Mouse (Mus musculus) forebrain, embryonic 11.5 days (tissue): ENCODE data around the gene Foxk1. TPM values are rescaled to one million over a fixed set of nuclear protein-coding genes. Genes with fewer than 3 reads are reported as not detected.

Experiments used
- ATAC-seq: fragments of 200-750 bp; cut with Nextera tagmentation; replicated peaks from 2 replicates; pipeline ENCODE4 v1.8.0; 2017; ENCODE audit warnings: moderate TSS enrichment; ENCODE audit not compliant: low FRiP score
- DNase-seq: peaks from one replicate; pipeline ENCODE4 v3.0.0-alpha.2; 2017; ENCODE audit warnings: low spot score
- H3K27ac ChIP-seq: fragments of 300-500 bp; sonication (generic); 2 replicates; pipeline ENCODE4 v1.5.1; 2014; ENCODE audit warnings: low read depth, low read length
- H3K27me3 ChIP-seq: fragments of 300-500 bp; sonication (generic); 2 replicates; pipeline ENCODE4 v1.6.1; 2014; ENCODE audit warnings: mild to moderate bottlenecking, low read length, mixed read lengths; ENCODE audit not compliant: control insufficient read depth, insufficient read depth
- H3K36me3 ChIP-seq: fragments of 300-500 bp; sonication (generic); 2 replicates; pipeline ENCODE4 v1.6.1; 2014; ENCODE audit warnings: mild to moderate bottlenecking, low read length, moderate library complexity, mixed read lengths; ENCODE audit not compliant: control insufficient read depth, insufficient read depth
- H3K4me1 ChIP-seq: fragments of 300-500 bp; sonication (generic); replicated peaks from 2 replicates; pipeline ENCODE4 v1.6.1; 2014; ENCODE audit warnings: low read length, mixed read lengths; ENCODE audit not compliant: control insufficient read depth, insufficient read depth
- H3K4me2 ChIP-seq: fragments of 300-500 bp; sonication (generic); 2 replicates; pipeline ENCODE4 v1.6.1; 2014; ENCODE audit warnings: low read depth, mild to moderate bottlenecking, low read length, moderate library complexity, mixed read lengths; ENCODE audit not compliant: severe bottlenecking
- H3K4me3 ChIP-seq: fragments of 300-500 bp; sonication (generic); 2 replicates; pipeline ENCODE4 v1.5.1; 2014; ENCODE audit warnings: low read depth, low read length
- H3K9ac ChIP-seq: fragments of 300-500 bp; sonication (generic); 2 replicates; pipeline ENCODE4 v1.6.1; 2014; ENCODE audit warnings: low read length
- H3K9me3 ChIP-seq: fragments of 300-500 bp; sonication (generic); 2 replicates; pipeline ENCODE4 v1.6.1; 2016; ENCODE audit warnings: low read length, mixed read lengths; ENCODE audit not compliant: control insufficient read depth
- WGBS: fragments of 180-500 bp; shearing (Covaris S2); extraction: QIAGEN DNeasy Blood & Tissue Kit; methylation state at CpG from one replicate; pipeline ENCODE4 v1.1.7; 2014; 5-methylcytosine and 5-hydroxymethylcytosine counted together
- polyA plus RNA-seq: library from polyadenylated mRNA; unstranded; fragments of >200 nt; fragmentation: Nextera tagmentation; extraction: Ambion mirVana; gene quantifications from 2 replicates; pipeline ENCODE4 v1.2.1, GENCODE M21; 2014

Foxk1 gene
- polyA plus RNA-seq, 1 experiment from 2014 or later = 5.0 TPM

DNA sequence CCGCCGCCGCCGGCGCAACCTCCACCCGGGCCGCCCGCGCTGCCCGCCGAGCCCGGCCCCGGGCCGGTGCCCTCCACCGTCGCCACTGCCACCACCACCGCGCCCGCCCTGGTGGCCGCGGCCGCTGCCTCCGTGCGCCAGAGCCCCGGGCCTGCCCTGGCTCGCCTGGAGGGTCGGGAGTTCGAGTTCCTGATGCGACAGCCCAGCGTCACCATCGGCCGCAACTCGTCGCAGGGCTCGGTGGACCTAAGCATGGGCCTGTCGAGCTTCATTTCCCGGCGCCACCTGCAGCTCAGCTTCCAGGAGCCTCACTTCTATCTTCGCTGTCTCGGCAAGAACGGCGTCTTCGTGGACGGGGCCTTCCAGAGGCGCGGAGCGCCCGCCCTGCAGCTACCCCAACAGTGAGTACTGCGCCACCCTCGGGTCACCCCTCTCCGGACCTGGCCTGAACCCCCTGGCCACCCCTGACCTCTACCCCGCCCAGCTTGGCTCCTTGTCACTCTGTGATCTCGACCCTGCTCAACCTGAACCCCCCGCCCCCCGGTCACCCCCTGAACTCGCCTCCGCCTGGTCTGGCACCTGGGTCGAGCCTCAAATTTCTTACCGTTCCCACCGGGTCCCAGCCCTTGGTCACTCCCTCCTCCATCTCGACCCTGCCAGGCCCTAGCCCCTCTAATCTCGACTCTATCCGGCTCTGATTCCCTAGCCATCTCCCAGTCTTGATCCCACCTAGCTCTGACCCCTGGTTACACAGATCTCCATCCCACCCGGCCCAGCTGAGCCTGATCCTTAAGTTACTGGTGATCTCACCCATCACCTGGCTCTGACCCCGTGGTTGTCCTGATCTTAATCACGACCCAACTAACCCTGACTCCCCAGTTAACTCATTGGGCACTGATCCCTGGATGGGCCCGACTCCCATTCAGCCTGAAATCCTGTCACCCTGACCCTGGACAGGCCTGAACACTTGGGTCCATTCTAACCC is 636 bp downstream of the Foxk1 start:
- Histone ChIP-seq H3K9ac (peak overlapping the region; percentile 92), H3K4me2 (peak overlapping the region; percentile 88), H3K36me3 (no peaks in the 10 kb centered on the region), H3K9me3 (no peaks in the 10 kb centered on the region), H3K27ac (peak overlapping the region; percentile 64), H3K4me1 (peaks cover 18% of the 10 kb centered on the region), H3K4me3 (peak overlapping the region; percentile 97), H3K27me3 (no peaks in the 10 kb centered on the region)
- DNase-seq = no peak
- ATAC-seq = peak; percentile 53
- under 1% methylated on average over 56 of the region's 67 CpGs for WGBS

DNA sequence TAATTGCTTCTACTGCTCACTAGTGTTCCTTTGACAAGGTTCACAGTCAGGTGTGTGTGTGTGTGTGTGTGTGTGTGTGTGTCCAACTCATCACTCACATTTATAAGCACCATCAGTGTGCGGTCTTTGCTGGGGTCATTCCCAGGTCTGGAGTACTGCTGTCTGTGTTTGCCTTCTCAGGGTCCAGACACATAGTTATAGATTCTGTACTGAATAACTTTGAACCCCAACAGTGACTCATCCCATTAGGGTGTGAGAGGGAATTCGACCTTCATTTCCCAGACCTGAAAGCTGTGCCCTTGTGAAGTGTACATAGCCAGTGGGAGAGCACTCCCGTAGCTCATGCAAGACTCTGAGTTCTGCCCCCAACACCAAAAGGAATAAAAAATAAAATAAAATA is 2.4 kb downstream of the Foxk1 start:
- Histone ChIP-seq H3K4me1 (peaks cover 18% of the 10 kb centered on the region), H3K4me3 (peak overlapping the region; percentile 1; the same call in 1 of the 2 replicates), H3K27me3 (no peaks in the 10 kb centered on the region), H3K9ac (no peak overlapping the region), H3K36me3 (no peaks in the 10 kb centered on the region), H3K4me2 (0 out of 2 replicates have a peak overlapping the region, but pooled peaks have one; percentile 88), H3K9me3 (no peaks in the 10 kb centered on the region), H3K27ac (no peak overlapping the region)
- WGBS = 81% methylated on average over 3 of the region's 3 CpGs
- DNase-seq = no peak
- no peak for ATAC-seq

DNA sequence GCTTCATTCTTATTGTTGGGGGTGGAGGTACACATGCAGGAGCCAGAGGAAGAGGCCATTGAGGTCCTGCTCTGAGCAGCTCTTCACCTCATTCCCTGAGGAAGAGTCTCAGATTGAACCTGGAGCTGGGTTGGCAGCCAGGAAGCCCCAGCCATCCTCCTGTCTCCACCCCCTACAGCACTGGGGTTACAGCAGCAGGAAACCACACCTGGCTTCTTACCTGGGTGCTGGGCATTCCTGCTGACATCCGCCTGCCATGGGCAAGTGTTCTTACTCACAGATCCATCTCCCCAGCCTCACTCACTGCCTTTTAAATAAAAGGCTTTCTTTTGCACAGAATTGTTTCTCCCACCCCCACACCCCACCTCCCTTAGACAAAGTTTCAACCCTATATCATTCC is 3.0 kb downstream of the Foxk1 start:
- no peak for DNase-seq
- Histone ChIP-seq H3K27ac (no peak overlapping the region), H3K4me3 (no peak overlapping the region), H3K9ac (no peak overlapping the region; the same call in 1 of the 2 replicates), H3K36me3 (no peaks in the 10 kb centered on the region), H3K27me3 (no peaks in the 10 kb centered on the region), H3K9me3 (no peaks in the 10 kb centered on the region), H3K4me2 (no peak overlapping the region), H3K4me1 (peaks cover 18% of the 10 kb centered on the region)
- ATAC-seq = no peak
- WGBS = 75% methylated on average over 1 of the region's 1 CpGs

DNA sequence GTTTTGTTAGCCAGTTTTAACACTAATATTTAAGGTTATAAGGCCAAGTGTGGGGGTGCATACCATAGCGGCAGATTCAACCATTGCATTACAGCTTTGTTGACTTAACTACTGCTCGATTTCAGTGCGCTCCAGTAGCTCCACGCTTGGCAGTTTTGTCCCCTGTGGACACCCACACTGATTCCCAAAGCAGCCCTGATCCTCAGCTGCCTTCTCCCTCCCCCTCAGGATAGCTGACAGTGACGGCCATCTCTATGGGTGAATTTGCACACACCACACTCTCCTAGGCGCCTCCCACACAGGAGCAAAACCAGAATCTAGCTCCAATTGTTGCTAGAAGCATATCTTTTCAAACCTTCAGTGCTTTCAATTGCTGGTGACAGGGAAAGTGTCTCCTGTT is 4.1 kb downstream of the Foxk1 start:
- Histone ChIP-seq H3K4me3 (no peak overlapping the region), H3K27me3 (no peaks in the 10 kb centered on the region), H3K9me3 (no peaks in the 10 kb centered on the region), H3K36me3 (no peaks in the 10 kb centered on the region), H3K4me2 (no peak overlapping the region), H3K4me1 (peaks cover 23% of the 10 kb centered on the region), H3K27ac (no peak overlapping the region), H3K9ac (no peak overlapping the region)
- DNase-seq (no peak), ATAC-seq (no peak)
- WGBS = 77% methylated on average over 6 of the region's 6 CpGs

DNA sequence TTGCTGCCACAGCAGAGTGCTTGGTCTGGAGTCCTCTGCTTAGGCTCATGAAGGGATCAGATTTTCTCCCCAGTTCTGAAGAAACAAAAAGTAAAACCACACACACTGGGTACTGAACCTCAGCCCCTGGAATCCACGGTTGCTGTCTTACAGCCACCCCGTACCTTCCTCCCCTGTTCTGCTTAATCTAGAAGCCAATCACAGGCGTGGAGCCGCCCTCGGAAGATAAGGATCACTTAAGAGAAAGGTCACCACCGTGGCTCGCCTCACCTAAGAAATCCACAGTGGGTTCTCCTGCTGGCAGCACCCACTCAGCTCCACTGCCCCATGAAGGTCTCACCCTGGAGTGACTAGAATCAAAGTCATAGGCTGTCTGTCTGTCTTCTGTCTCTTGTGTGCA is 5.1 kb downstream of the Foxk1 start:
- Histone ChIP-seq H3K36me3 (no peaks in the 10 kb centered on the region), H3K27me3 (no peaks in the 10 kb centered on the region), H3K9me3 (no peaks in the 10 kb centered on the region), H3K4me3 (no peak overlapping the region), H3K4me2 (no peak overlapping the region), H3K4me1 (peaks cover 20% of the 10 kb centered on the region), H3K27ac (no peak overlapping the region), H3K9ac (no peak overlapping the region)
- no peak for DNase-seq
- 90% methylated on average over 7 of the region's 7 CpGs for WGBS
- ATAC-seq = no peak

DNA sequence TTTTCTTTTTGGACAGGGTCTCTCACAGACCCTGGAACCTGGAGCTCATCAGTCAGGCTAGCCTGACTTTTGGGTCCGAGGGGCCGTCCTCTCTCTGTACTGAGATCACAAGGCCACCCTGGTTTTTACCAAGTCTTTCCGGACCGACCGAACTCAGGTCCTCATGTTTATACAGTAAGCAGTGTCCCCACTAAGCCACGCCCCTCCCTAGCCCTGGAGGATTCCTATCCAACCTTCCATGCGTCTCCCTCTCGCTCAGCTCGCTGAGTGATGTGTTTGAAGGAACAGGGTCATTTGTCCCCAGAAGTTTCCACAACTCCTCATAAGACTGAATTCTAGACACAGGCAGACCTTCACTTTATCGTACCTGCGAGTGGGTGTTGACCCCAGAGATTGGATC is 5.6 kb downstream of the Foxk1 start:
- Histone ChIP-seq H3K4me2 (no peak overlapping the region), H3K9me3 (no peaks in the 10 kb centered on the region), H3K27me3 (no peaks in the 10 kb centered on the region), H3K9ac (no peak overlapping the region), H3K27ac (no peak overlapping the region), H3K4me1 (peaks cover 20% of the 10 kb centered on the region), H3K36me3 (no peaks in the 10 kb centered on the region), H3K4me3 (no peak overlapping the region)
- no peak for DNase-seq
- 88% methylated on average over 11 of the region's 11 CpGs for WGBS
- ATAC-seq = no peak

DNA sequence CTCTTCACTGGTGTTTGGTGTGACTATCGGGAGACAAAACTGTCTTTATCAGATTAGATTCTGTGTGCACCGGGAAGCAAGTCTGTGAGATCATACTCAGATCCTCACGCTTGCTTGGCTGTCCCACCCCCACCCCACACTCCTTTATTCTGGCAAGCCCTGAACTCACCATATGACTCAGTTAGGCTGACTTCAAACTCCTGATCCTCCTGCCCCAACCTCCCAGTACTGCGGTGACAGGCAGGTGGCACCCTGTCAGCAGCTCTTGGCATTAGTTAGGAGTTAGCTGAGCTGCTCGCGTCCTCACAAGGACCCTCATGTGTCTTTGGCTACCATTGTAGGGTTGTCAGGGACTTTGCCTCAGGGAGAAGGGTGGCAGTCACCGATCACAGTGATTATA is 6.1 kb downstream of the Foxk1 start:
- DNase-seq (no peak), ATAC-seq (no peak)
- Histone ChIP-seq H3K9me3 (no peaks in the 10 kb centered on the region), H3K27me3 (no peaks in the 10 kb centered on the region), H3K4me1 (peaks cover 19% of the 10 kb centered on the region), H3K36me3 (no peaks in the 10 kb centered on the region), H3K4me3 (no peak overlapping the region), H3K4me2 (no peak overlapping the region), H3K27ac (no peak overlapping the region), H3K9ac (no peak overlapping the region)
- 91% methylated on average over 7 of the region's 7 CpGs for WGBS

DNA sequence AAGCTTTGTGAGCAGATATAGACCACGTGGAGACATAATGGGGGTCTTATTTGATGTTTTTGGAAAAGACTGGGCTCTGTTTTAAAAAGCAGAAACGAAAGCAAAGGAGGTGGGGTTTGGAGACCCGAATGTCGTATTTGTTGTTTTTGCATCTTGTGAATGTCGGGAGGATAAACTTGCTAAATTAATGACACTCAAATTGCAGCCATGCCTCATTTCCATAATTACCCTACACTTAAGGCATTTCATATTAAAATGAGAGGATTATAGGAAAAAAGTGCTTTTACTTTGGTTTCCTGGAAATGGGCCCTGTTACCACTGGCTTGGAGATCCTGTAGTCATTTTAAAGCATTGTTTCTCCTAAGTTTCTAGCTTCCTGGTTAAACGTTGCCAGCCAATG is 7.9 kb downstream of the Foxk1 start:
- no peaks in the 10 kb centered on the region for H3K36me3 ChIP-seq
- H3K4me2 ChIP-seq = no peak overlapping the region
- no peaks in the 10 kb centered on the region for H3K27me3 ChIP-seq
- no peak overlapping the region for H3K9ac ChIP-seq
- no peak overlapping the region for H3K4me3 ChIP-seq
- DNase-seq = no peak
- no peak for ATAC-seq
- H3K9me3 ChIP-seq = no peaks in the 10 kb centered on the region
- H3K4me1 ChIP-seq = peaks cover 11% of the 10 kb centered on the region; the same call in 1 of the 2 replicates
- H3K27ac ChIP-seq = no peak overlapping the region
- WGBS = 68% methylated on average over 6 of the region's 6 CpGs

DNA sequence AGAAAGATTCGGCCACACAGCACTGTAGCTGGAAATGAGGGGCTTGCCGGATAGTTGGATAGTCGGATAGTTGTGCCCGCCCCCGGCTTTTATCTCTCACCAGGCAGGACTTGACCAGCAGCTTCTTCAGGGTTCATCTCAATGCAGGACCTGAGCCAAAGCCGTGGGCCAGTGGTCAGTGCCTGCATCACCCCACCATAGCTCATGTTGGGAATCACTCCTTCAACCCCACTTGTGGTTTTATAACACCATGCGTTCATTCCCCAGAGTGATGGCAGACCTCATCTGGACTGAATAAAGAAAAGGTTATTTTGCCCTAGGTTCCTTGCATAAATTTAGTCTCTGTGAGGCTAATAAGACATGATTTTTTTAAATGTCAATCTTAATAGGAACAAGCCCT is 9.1 kb downstream of the Foxk1 start:
- no peak overlapping the region for H3K4me2 ChIP-seq
- WGBS = 59% methylated on average over 7 of the region's 7 CpGs
- no peaks in the 10 kb centered on the region for H3K36me3 ChIP-seq
- no peak overlapping the region for H3K27ac ChIP-seq
- no peak overlapping the region for H3K4me3 ChIP-seq
- DNase-seq (no peak), ATAC-seq (no peak)
- peaks cover 14% of the 10 kb centered on the region; the same call in 1 of the 2 replicates for H3K4me1 ChIP-seq
- H3K27me3 ChIP-seq = no peaks in the 10 kb centered on the region
- H3K9ac ChIP-seq = no peak overlapping the region
- no peaks in the 10 kb centered on the region for H3K9me3 ChIP-seq
